Mouse (Mus musculus) Muller cell, postnatal 12 days (primary cell): ENCODE results near the gene Ppp1r14d.

Experiments used
- DNase-seq: peaks from one replicate; pipeline ENCODE4 v3.0.0-alpha.2; 2015; ENCODE audit errors: inconsistent ontology term

Gene Ppp1r14d

DNA sequence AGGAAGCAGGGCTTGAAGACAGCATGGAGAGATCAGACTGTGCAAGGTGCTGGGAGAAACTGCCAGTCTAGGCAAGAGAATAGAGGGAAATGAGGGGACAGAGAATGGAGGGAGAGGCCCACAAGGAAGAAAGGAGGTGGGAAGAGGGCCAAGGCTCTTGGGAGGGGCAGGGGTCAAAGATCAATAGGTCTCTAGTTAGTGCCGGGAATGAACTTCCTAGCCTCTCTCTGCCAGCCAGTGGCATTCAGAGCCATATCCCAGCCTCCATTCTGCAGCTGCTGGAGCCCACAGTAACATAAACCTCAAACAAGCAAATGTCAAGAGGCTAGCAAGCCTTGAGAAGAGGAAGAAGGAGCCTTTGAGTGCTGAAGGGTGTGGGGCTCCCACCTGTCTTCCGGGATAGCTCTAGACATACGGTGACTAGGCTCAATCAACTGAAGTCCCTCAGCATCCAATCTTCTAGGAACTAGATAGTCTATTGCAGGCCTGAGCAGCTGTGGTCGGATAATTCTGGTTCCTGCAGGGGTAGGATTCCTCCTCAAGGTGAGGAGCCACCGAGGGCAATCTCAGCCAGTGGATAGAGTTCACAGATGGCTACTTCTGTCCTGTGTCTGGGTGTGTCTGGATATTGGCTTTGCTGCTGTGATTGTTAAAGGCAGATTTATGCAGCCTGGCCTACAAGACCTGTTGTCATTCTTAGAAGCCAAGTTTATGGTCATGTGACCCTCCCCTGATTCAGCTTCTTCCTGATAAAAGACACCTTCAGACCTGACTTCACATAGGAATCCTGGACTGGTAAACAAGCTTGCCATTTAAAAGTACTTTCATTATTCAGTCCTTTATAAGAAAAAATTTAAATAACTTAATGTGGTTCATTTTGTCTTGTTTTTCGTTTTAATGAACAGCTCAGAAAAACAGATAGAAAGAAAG is at the start of gene Ppp1r14d:
Ppp1r14d (minus strand) TSS at position 132 of the 930 bp plus-strand sequence.
- DNase-seq: no peak

DNA sequence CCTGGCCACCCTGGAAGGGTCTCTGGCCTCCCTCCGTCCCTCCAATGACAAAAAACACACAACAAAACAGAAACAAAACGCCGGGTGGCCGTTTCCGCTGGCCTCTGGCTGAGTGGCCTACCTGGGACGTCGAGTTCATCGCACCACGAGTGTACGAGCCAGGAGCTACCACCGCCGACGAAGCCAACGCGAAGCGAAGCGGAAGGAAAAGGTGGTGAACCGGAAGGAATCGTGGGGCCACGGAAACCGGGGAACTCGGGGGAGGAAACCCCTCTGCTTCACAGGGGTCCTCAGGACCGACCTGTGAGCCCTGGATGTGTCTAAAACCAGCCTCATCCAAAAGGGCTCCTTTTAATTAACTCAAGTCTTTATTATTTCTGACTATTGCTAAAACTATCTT is 48.1 kb upstream of the Ppp1r14d start:
- DNase-seq: no peak

DNA sequence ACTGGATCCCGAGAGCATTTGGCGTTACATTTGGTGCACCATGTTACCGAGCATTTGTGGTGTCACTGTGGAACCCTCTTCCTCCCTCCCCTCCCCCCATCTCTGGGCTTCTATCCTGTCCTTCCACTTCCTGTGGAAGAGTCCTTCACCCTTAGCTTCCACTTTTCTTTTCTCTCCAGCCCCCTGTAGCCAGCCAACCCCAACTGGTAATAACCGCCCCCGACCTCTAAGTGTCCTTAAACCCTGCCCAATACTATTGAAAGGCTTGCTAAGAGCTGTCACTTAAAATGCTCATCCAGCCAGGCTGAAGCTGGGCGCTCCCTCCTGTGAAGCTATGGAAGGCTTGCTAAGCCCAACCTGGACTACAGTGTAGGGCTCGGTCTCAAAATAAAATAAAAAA is 47.2 kb upstream of the Ppp1r14d start:
- no peak for DNase-seq

DNA sequence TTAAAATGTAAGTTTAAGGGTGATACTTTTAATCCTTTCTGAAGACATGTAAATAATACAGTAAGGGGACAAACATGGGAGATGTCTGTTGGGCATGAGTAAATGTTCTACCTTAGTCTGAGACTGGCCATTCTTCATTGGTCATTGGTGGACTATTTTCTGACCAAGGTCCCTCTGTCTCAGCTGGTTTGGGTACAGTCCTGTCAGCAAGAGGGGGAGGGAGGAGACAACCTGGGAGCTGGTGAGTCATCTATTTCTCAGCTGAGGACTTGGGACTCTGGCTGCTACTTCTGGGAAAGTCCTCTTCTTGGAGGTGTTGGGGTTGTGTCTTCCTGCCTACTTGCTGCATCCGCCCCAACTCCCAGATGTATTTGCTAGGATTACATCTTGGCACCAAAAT is 44.4 kb upstream of the Ppp1r14d start:
- no peak for DNase-seq

DNA sequence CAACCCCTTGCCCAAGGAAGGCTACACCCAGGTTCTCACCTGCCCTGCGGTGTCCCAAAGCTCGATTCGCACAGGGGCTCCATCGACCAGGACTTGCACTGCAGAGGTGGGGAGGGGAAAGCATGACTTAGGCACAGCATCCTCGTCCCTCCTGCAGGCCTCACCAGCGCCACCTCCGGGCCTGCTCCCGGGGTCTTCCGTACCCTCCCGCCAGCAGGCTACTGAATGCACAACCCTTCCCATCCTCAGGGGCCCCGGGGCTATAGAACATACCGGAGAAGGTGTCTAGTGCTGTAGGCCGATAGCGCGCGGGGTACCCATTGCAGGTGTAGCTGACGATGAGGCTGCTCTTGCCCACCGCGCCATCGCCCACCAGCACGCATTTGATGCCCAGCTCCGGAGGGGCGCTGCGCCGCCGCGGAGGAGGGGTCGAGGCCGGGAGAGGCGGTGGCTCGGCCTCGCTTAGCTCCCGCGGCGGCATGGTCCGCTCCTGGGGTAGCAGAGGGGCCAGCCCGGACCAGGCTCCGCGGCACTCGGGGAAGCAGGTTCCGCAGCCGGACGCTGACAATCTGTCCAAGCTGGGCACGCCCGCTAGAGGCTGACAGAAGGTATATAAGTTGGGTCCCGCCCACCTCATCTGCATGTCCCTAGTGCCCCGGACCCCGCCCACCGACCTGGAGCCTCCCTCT is 41.1 kb upstream of the Ppp1r14d start, which contains the start of gene Rhov:
Rhov (minus strand) TSS at position 630 of the 689 bp plus-strand sequence.
- DNase-seq: peak; percentile 64

DNA sequence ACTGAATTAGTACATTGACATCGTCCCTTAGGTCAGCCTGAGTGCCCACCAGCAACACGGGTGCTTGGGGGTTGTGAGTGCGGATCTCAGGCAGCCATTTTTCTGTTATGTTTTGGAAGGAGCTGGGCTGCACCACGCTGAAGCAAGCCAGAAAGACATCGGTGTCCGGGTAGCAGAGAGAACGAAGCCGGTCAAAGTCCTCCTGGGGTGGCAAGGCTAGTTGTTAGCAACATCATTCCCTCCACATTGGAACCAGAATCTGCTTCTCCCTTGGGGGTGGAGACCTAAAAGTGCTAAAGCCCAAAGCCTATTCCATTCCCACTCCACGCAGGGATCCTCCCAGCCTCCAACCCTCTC is 40.6 kb upstream of the Ppp1r14d start:
- DNase-seq: no peak

DNA sequence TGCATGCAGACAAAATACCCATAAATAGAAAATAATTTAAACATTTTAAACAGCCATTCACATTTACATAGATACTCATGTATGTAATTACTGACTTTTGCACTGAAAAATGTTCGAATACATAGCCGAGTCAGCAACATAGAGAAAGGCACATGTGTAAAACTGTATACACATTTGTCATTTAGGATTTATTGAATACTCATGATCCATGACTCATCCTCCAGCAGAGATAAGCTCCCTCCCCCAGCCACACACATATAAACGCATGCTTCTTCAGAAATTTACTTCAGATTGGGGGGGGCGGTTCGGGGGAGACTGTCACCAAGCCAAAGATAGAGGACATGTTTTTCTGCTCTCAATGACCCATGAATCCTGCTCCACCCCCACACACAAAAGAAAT is 34.1 kb upstream of the Ppp1r14d start:
- no peak for DNase-seq

DNA sequence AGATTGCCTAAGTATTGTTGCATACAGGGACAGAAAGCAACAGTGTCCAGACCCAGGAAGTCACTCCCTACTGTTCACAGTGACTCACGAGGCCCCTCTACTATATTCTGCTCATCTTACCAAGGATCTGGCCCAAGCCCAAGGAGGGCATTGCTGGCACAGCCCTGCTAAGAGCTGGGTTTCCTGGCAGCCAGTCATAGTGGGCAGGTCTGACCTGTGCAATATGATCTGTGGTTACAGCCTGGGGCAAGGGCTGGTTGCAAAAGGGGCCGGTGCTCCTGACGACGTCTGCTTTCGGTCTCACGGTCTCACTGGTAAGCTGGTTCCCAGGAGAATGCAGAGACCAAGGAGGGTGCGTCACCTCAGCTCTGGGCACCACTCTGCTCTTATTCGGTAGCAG is 33.3 kb upstream of the Ppp1r14d start:
- peak; percentile 83 for DNase-seq

DNA sequence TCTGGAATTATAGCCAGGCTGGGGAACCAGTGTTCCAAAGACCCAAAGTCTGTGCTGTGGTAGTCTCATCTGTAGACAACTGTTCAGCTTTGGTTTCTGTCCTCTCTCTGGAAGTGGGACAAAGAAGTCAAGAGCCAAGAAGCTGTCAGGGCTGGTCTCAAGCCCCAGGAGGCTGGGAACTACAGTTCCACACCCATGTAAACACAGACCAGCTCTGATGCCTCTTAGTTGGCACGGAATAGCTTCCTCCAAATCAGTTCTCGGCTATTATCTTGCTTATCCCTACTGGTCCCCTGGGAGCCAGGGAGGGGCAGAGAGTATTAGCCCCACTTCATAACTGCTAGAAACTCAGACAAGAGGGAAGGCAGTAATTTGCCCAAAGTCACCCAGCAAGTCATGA is 31.6 kb upstream of the Ppp1r14d start:
- DNase-seq: no peak

DNA sequence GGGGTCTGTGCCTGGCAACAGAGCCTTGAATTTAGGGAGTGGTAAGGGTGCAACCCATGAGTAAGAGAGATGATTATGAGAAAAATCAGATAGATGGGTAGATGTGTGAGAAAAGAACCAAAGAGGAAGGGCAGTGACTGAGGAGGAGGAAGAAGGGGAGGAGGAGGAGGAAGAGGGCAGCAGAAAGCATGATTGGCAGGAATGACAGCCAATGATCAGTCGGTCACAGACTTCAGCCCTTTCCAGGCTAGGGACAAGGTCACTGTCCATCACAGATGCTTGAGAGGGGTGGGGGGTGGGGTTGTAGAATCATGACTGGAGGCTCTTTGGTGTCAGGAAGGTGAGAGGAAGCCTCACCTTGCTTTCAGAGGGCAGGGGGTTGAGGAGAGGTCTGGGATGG is 30.8 kb upstream of the Ppp1r14d start:
- DNase-seq: no peak

DNA sequence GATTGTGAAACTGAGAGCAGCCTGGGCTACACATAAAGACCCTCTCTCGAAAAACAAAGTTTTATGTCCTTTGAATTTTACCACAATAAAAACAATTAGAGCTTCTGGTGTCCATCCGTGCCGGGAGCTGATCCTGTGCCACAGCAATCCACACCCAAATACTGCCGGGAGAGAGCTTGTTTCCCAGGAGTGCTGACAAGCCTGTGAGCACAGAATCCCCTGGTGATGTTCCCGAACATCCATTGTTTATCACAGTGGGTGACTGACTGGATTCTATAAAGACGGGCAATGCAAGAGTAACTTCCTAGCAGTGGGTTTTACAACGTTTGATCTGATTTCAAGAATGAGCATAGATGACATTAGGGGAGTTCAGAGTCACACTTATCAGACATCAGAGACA is 25.3 kb upstream of the Ppp1r14d start:
- DNase-seq: no peak

DNA sequence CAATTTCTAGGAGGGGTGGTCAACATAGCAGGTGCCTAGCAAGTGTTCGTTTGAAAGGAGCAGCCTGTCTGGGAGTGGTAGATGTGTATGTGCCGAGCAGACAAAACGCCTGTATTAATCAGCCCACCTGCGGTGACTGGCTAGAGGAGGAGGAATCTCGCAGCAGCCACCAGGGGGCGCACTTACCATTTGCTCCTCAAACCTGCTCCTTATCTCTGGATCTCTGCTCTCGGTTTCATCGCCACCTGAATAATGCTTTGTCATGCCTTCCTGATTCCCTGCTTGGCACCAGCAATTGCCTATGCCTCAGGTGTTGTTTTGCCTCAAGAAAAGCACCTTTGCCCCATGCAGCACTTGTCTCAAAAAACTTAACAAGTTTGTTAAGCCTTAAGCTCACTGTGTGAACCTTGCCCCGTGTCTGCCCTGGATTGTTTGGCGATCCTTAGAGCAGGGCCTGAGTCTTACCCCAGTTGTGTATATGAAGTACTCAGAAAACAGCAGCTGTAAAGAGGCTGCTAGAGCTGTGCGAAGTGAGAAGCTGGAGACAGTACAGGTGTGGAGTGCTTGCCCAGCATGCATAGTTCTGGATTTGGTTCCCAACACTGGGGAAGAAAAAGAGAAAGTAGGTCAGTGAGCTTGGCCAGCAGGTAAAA is 21.2 kb upstream of the Ppp1r14d start:
- peak; percentile 86 for DNase-seq

DNA sequence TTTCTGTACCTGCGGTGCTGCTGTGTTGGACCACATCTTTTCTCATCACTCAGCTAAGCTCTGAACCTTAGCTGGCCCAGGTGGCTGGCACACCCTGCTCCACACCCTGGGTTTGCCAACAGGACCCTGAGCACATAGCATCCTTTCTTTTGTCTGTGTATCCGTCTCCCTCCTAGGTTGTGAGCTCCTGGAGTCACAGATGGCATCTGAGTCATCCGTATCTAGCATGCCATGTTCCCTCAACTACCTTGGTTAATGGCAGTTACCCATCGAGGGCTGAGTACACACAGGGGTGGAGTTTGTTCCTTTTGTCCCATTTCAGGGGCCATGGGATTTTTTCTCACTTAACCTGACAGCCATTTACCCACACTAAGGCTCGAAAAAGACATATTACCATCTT is 20.7 kb upstream of the Ppp1r14d start:
- DNase-seq: no peak

DNA sequence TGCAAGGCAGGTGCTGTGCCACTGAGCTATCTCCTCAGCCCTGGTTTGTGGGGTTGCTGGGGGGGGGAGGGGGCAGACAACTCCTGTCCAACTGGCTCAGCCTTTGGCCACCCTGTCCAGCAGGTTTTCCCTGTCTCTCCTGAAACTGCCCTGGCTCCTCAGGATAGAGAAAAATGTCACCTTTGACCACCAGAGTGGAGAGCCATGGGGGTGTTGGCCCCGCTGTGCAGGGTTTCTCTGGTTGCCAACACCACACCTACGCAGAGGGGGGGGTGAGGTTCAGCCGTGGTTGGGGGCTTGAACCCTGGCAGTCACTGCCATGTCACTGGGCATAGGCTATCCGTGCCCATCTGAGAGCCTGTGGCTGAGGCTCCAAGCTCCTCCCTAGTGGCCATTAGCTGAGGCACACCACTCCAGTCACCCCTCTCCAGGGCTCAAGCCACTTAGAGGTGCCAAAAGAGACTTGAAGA is 19.9 kb upstream of the Ppp1r14d start:
- no peak for DNase-seq

DNA sequence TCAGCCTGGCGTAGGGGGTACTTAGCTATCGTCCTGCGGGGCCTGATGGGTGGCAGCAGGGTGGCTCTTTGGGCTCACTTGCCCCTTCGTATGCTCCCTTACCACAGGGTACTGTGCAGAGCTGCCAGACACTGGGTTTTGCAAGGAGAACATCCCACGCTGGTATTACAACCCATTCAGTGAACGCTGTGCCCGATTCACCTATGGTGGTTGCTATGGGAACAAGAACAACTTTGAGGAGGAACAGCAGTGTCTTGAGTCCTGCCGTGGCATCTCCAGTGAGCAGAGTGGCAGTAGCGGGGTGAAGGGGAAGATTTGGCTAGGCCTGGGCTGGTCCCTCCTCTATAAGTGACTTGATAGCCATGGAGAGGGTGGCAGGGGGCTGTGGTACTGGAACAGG is 18.2 kb upstream of the Ppp1r14d start:
- DNase-seq: no peak

DNA sequence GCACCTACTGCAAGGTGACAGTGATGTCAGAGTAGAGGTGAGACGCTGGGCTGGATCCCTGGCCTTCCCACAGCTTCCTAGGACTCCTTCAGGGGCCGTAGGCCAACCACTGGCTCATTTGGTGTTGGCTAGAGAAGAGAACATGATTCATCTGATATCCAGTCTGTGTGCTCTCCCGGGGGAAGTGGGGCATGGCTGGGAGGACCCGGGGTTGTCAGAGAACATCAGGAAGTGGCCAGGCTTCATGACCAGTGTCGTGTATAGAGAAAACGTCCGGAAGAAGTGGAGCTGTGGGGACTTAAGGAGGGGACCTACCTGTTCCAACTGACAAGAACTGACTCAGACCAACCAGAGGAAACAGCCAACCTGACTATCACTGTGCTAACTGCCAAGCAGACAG is 15.5 kb upstream of the Ppp1r14d start:
- no peak for DNase-seq

DNA sequence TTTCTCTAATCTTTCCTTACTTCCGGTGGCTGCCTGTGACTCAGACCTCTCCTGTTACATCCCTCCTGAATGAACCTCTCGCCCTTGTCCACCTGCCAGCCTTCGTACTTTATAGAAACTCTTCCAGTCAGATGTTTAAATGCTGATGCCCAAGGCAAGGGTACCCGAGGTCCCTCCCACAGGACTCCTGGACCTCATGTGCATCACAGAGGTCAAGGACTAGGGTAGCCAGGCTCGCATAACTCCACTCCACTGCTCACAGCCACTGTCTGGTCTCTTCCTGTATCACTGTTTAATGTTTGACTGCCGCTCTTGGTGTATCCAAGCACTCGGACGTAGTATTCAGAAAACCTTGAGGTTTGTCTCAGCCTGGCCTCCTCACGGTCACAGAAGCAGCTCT is 12.8 kb upstream of the Ppp1r14d start:
- no peak for DNase-seq

DNA sequence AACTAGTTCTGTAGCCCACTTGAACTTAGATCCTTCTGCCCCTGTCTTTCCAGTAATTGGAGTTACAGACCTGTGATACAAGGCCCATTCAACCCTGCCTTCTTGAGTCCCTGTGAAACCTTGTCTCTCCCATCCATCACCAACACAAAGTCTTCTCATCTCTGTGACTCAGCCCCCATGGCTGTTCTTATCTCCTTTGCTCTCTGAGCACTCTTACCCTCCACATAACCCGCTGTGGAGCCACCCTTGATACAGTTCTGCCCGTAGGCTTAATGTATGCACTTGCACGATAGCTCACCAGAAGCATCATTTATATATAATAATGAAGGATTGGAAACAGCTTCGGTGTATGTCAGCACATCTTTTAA is 11.1 kb upstream of the Ppp1r14d start:
- no peak for DNase-seq

DNA sequence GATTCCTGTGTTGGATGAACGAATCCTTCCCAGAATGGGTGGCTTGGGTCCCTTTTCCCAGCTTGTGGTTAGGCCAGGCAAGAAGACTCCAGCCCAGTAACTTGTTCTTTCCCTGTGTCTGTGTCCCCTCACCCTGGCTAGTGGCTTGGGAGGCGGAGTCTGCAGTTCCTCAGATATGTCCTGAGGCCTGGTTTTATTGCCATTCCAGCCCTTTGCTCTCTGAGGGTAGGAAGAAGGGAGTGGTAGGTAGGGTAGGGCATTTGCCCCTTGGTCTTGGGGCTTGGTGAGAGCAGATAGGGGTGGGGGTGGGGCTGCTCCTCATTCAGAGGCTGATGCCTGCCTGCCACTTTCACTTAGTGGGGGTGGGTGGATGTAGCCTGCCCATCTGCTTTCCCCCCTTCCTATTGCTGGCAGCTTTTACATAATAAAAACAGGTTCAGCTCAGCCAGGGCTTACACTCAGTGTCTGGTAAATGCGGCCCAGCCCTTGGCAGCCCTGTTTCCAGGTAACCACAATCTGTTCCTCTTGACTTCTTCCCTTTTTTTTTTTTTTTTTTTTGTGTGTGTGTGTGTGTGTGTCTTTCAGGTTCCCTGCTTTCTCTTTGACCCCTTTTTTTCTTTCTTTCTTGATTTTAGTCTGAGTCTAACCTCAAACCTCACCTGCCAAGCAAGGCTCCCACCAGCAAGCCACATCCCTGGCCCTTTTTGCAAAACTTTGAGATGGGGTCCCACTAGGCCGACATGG is 10.5 kb upstream of the Ppp1r14d start:
- no peak for DNase-seq

DNA sequence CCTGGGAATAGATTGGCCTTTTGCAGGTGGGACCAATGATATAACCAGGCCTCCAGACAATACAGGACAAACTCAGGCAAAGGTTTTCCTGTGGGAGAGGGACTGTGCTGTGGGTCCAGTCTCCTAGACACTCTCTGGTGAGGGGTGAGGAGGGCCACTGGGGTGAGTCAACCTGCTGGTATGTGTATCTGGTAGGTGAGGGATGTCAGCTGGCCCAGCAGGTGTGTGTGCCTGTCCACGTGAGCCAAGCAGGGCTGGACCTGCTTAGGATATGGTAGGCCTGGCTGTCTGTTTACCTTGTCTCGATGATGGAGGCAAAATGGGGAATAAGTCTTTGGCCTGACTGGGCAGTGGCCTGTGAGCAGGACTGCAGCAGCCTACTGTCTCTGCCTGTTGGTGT is 9.0 kb upstream of the Ppp1r14d start:
- no peak for DNase-seq

DNA sequence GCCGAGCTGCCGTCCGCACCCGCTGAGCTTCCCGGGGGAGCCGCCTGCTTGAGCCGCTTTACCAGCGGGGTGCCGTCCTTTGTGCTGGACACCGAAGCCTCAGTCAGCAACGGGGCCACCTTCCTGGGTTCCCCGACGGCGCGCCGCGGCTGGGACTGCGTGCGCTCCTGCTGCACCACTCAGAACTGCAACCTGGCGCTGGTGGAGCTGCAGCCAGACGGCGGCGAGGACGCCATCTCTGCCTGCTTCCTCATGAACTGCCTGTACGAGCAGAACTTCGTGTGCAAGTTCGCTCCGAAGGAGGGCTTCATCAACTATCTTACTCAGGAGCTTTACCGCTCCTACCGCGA is 8.1 kb upstream of the Ppp1r14d start:
- peak; percentile 26 for DNase-seq
